Mouse (Mus musculus) CH12.LX (cell line): Measurements from ENCODE around the gene Isoc2a.

ENCODE experiments used
- CHD2 ChIP-seq: IDR thresholded peaks from 2 replicates; pipeline ENCODE4 v1.6.1; 2011; ENCODE audit warnings: low read length, improper control_type of control experiment
- CTCF ChIP-seq, 2 experiments: IDR thresholded peaks in 1 of 2; conservative IDR thresholded peaks in 1 of 2; 2 replicates each; pipeline ENCODE4 v1.5.1; 2011 to 2012; ENCODE audit warnings: low read depth in 2 of 2, low read length in 2 of 2, improper control_type of control experiment in 1 of 2, inconsistent platforms in 1 of 2, mild to moderate bottlenecking in 1 of 2, moderate library complexity in 1 of 2
- EP300 ChIP-seq: IDR thresholded peaks from 2 replicates; pipeline ENCODE4 v1.6.1; 2011; ENCODE audit warnings: low read length, improper control_type of control experiment
- ETS1 ChIP-seq: conservative IDR thresholded peaks from 2 replicates; pipeline ENCODE4 v1.6.1; 2012; ENCODE audit warnings: low read depth, mild to moderate bottlenecking, inconsistent platforms, low read length, improper control_type of control experiment, moderate library complexity
- MAFK ChIP-seq: IDR thresholded peaks from 2 replicates; pipeline ENCODE4 v1.6.1; 2011; ENCODE audit warnings: low read length, improper control_type of control experiment; ENCODE audit not compliant: insufficient replicate concordance
- NELFE ChIP-seq: IDR thresholded peaks from 2 replicates; pipeline ENCODE4 v1.6.1; 2011; ENCODE audit warnings: low read depth, low read length, improper control_type of control experiment
- NRF1 ChIP-seq: IDR thresholded peaks from 2 replicates; pipeline ENCODE4 v1.6.1; 2014; ENCODE audit warnings: low read depth, mild to moderate bottlenecking, inconsistent platforms, low read length, improper control_type of control experiment, moderate library complexity
- POLR2A ChIP-seq: IDR thresholded peaks from 2 replicates; pipeline ENCODE4 v1.6.1; 2011; ENCODE audit warnings: low read depth, mild to moderate bottlenecking, improper control_type of control experiment, low read length
- POLR2AphosphoS2 ChIP-seq: IDR thresholded peaks from 2 replicates; pipeline ENCODE4 v1.6.1; 2011; ENCODE audit warnings: low read depth, low read length, improper control_type of control experiment
- USF2 ChIP-seq: conservative IDR thresholded peaks from 2 replicates; pipeline ENCODE4 v1.6.1; 2011; ENCODE audit warnings: low read depth, low read length, improper control_type of control experiment

DNA sequence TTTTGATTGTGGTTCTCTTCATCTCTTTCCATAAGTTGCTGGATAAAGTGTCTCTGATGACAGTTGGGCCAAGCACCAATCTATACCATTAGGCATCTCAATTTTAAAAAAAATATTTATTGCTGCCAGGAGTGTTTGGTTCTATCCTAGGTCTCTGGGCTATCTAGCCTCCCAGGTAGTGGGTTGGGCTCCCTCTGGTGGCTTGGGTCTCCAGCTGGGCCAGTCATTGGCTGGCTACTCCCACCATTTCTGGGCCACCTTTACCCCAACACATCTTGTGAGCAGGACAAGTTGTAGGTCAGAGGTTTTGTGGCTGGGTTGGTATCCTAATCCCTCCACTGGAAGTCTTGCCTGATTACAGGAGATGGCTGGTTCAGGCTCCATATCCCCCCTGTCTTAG, 1.2 kb downstream of the Isoc2a start:
- TF ChIP-seq POLR2A (no peak), CHD2 (no peak), CTCF (conservative IDR thresholded peaks at IDR 0.05 in 1 of 2, IDR thresholded peaks at IDR 0.05 in 1 of 2; ENCODE audit: low read depth in 2 of 2, low read length in 2 of 2) (peak; percentile 9 to 77; a peak in 2 of 4 replicates), POLR2AphosphoS2 (no peak), MAFK (no peak), NELFE (no peak), EP300 (no peak), USF2 (no peak), NRF1 (no peak), ETS1 (no peak)
